Mouse (Mus musculus) embryo, embryonic 11.5 days (tissue): Measurements from ENCODE around the gene Nagpa.

Source experiments
- DNase-seq: peaks from one replicate; pipeline ENCODE4 v3.0.0-alpha.2; 2012; ENCODE audit warnings: low read depth, low spot score

Nagpa gene

DNA sequence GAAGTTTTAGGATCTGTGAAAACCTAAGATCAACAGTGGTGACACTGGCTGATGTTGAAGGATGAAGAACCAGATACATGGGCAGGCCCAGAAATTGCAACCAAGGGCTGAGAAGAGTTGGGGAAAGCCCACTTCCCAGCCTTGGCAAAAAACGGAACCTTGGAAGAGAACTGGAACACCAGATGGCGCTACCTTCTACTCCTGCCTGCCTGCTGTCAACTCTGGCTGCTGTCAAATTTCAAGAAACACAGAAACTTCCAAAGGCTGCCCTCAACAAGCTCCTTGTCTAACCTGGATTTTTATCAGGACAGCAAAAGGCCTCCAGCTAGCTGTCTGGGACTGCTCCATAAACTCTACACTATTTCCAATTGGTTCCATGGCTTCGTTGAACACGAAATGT is 1.1 kb downstream of the Nagpa start:
- DNase-seq, result peak; percentile 17

DNA sequence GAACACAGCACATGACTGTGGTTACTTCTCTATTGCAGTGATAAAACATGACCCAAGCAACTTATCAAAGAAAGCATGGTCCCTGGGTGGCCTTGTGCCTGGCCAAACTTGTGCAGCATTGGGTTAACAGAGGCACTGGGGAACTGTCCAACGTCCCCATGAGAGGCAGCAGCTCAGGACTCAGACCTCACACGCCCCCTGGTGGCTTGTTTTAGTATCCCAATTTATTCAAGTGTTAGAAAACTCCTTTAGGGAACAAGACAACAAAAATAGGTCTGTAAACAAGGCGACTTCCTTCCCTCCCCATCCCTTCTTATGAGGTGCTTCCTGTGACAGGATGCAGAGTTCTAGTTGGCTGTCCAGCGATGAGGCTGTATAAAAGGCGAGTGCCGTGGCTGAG is 8.7 kb downstream of the Nagpa start:
- peak; percentile 48 for DNase-seq

DNA sequence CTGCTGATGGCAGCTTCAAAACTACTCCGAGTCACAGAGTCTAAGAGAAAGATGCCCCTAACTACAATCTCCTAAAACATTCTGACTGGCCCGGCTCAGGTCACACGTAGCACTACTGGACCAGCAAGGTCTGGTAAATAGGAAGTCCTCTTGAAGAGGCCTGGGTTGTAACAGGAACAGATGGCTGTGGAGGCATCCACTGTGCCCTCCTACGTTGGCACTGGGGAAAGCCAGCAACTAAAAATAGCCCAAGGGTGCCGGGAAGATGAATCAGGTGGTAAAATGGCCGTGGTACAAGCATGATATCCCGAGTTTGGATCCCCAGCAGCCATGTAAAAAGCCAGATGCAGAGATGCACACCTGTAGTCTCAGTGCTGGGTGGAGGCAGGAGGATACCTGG is 17.6 kb downstream of the Nagpa start:
- no peak for DNase-seq

DNA sequence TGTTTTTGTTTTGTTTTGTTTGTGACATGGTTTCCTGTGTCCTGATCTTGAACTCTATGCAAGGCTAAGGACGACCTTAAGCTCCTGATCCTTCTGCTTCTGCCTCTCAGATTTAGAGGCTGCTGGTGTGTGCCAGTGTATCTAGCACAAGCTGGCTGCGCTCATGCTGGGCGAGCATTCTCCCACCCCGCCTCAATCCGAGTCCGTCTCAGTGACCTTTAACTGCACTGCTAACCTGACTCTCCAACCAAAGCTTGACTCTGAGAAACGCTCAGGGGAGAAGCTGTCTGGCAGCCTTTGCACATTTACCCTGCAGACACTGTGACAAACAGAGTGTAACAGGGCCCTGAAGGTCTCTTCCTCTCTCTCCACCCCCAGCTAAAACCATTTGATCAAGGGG is 18.1 kb downstream of the Nagpa start:
- no peak for DNase-seq

DNA sequence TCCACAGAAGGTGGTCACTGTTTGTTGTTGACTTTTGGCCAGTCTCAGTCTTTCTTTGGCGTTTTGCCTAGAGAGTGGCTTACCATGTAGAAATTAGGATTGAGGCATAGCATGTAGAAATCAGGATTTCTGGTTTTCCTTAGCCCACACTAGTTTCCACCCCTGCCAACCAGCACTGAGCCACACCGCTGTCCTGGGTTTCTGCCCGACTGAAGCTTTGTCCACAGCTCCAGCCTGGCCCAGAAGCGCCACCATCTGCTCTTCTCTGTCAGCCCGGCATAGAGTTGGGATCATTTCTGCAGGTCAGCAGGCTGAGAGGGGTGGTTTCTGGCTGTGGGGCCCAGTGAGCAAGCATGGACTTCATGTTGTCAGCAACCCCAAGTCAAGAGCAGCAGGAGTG is 18.9 kb downstream of the Nagpa start:
- no peak for DNase-seq

DNA sequence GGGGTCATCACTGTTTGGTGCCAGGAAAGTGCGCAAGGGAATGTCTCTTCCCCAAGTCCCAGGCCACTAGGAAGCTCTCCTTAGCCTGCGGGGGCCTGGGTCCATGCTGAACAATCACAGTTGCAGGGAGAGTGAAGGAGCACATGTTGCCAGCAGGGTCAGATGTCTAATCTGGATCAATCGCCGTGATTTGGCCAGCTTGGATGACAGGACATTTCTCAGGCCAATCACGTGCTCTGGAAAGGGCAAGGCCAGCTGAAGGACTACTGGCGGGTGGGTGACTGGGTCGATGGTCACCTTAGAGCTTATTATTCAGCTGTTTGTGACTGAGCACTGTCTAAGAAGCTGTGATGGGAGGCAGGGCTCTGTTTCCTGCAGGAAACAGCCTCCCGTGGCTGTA is 19.7 kb downstream of the Nagpa start:
- no peak for DNase-seq

DNA sequence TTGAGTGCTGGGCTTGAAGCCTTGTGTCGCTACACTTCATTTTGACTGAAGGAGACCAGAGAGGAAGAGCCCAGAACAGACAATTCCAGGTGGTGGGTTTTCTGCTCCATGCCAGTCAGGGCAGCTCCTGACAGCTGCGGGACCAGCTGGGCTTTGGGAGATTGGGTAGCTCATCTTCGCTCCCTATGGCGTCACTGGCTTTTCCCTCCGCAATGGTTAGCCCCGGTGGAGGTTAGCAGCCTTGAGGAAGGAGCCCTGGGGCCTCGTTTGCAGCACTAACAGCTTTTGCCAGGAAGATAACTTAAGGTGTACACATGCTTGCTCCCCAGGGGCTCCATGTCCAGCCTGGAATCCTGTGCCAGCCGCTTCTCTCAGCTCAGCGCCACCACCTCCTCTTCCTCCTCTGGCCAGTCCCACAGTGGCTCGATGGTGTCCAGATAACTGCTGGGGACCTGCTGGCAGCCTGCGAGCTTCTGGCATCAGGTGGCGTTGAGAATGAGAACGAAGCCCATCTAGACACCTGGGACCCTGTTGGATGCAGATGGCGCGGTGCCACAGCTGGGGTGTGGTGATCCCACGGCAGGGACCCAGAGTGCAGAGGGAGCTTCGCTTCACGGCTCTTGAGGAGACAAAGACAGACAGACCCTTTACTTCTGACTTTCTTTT is 20.4 kb downstream of the Nagpa start:
- DNase-seq, result no peak

DNA sequence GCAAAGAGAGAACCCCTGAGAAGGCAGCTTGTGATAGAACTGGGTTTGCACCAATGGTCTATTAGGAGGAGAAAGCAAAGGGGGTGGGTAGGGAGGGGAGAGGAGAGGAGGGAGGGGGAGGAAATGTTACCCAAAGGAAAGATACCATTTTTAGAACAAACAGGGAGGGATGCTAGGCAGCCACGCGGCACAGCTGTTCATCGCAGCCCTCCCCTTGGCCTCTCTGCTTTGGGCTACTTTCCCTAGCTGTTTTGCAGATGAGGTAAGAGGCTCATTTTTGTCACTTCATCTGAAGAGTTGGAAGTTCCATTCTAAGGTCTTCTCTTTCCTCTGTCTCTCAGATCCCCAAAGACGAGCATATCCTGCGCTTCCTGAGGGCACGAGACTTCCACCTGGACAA is 31.2 kb downstream of the Nagpa start:
- DNase-seq, result no peak

DNA sequence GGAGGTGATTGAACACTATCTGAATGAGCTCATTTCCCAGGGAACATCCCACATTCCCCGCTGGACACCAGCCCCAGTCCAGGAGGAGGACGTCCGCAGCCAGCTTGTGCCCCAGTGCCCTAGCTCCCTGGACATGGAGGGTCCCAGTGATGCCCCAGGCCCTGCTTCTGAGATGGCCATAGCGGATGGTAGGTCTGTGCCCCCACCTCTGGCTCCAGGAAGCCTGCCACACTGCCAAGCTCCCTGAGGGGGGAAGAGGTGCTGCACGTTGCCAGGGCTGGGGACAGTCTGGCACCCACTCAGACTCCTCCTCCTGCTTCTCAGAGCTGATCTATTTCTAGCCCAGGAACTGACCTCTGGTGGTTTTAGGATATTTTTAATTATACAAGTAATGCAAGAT is 35.0 kb downstream of the Nagpa start:
- DNase-seq, result no peak

DNA sequence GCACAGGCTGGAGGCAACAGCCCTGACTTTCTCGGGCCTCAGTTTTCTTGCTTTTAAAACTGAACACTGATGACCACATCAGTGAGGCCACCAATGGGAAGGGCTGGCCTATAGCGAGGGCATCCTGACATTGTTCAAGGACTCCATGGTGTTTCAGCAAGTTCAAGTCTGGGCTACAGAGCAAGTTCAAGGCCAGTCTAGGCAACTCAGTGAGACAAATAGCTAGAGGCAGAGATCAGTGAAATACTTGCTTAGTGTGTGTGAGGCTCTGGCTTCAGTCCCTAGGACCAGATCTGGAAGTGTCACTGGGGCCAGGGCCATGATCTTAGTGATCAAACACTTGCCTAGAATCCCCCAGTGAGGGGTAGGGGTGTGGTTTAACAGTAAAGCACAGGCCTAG is 35.8 kb downstream of the Nagpa start:
- DNase-seq, result no peak

DNA sequence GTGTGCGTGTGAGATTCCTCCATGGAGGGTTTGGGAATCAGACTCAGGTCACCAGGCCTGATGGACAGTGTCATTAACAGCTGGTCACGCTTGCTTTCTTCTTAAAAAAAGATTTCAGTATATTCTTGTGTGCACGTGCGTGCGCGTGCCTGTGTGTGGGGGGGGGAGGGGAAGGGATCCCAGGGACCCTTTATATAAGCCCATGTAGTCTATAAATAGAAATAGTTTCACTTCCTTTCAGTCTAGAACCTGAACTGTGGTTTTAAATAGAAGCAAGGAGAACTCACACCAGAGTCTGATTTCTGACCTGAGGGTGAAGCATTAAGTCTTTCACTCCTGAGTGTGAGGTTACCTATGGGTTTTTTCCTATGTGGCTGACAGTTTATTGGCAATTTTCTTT is 39.5 kb downstream of the Nagpa start:
- DNase-seq, result no peak

DNA sequence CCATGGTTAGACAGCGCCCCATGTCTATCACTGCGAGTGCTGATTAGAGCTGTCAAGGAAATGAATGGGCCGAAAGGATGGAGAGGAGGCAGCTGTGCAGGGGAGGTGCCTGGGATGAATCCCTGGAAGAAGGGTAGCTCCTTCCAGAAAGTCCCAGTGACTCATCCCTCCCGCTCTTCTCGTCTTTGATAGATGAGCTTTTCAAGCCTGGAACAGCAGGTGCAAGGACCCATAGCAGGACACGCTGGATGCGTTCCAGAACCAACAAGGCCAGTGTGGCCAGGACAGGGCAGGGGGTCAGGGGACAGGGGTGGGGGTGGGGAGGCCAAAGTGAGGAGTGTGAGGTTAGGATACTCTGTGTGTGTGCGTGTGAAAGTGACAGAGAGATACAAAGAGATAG is 44.6 kb downstream of the Nagpa start:
- no peak for DNase-seq

DNA sequence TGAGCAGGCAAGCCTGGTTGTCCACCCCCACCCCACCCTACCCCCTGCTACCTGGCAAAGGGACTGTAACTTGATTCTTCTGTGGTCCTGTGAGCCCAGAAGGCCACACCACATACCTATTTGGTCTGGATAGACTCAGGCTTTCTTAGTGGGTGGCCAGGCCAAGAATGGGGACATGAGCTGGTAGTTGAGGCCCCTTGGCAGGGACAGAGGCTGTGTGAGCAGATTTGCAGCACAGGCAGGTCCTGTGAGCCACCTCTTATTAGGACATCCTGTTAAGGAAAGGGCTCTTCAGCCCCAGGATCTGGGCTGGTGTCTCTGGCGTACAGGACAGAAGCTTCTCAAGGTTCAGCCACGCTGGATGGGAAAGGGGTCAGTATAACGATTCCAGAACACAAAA is 46.7 kb downstream of the Nagpa start:
- no peak for DNase-seq

DNA sequence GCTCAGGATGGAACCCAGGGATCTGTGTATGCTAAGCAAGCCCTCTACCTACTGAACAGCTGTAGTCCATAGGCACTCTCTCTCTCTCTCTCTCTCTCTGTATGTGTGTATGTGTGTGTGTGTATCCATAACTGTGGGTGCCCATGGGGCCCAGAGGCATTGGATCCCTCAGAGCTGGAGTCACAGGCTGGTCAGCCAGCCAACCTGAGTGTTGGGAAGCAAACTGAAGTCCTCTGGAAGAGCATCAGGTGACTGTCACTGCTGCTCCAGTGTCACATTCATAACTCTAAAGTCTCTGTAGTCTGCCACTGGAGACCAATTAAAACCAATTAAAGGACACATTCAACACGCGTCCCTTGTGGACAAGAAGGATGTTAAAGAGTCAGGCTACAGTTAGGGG is 47.3 kb downstream of the Nagpa start:
- no peak for DNase-seq

DNA sequence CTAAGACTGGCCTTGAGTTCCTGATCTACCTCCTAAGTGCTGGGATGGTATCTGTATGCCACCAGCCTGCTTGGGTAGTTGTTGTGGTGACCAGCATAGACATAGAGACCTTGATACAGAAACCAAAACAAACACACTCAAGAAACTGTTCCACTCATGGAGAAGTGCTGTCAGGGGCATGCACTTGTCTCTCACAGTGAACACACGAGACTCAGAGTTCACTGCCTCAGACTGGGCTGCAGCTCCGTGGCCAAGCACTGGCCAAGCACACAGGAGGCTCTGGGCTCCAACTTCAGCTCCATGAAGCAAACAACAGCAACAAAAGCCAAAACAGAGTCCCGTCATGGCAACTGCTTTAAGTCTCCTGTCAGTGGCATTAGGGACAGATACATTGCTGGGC is 48.8 kb downstream of the Nagpa start:
- DNase-seq, result no peak

DNA sequence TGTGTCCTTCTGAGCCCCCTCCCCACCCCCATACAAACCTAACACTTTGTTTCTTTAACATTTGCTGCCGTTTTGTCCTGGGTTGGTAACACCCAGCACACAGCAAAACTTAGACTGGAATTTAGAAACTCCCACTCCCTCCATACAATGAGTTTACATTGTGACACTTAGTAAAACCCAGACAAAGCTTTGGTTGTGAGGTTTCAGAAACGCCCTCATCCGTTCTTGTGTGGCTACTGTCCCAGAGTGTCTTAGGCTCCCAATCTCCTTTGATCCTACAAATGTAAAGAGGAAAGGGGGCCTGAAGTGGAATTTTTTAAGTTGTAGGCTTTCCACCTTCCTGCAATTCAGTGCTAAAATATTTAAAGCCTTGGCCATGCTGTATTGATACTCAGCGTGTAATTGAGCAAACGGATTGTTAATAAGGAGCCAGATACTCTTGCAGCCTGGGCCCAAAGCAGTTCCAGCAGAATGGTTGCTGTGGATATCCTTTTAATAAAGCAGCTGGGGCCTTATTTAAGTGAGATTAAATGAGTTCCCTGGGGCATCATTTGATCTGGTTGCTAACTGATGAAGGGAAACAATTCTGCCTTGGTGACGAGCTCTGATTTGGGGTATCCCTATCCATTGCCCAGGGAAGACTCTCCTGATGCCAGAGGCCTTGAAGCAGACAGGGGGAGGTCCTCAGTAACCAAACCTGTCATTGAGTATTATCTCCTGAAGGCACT is 50.3 kb downstream of the Nagpa start:
- no peak for DNase-seq

DNA sequence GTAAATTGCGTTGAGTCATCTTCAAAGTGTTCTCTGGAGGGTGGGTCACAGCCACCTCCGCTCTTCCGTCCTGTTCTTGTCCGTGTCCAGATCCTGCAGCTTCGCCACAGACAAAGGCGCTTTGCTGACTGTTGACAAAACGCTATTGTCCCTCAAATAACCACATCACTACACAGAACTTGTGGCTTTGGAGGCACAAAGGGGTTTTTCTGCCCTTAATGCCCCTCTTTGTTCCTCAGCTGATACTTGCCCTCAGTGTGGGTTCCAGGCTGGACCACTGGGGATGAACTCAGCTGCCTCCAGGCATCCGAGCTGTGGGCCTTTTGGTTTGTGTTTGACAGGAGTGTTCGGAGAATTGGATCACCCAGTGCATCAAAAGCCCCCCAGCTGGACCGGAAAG is 53.3 kb downstream of the Nagpa start:
- no peak for DNase-seq

DNA sequence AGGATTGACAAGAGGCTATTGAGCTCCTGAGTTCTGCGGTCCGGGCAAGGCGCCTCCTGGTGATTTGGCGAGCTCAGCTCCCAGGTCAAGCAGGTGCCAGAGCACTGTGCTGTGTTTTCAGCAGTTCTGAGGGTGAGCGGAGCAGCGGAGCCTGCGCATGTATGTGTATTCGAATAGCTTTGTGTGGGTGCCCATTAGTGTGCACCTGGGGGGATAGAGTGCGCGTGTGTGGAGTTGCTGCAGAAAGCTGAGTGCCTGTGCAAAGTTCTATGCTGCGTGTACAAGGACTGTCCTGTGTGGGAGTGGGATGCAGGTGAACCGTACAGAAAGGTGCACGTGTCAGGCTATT is 56.8 kb downstream of the Nagpa start, which contains the start of gene Sec14l5:
Gene Sec14l5, plus strand, starts transcription at position 73 of the 349 bp plus-strand sequence.
- no peak for DNase-seq

DNA sequence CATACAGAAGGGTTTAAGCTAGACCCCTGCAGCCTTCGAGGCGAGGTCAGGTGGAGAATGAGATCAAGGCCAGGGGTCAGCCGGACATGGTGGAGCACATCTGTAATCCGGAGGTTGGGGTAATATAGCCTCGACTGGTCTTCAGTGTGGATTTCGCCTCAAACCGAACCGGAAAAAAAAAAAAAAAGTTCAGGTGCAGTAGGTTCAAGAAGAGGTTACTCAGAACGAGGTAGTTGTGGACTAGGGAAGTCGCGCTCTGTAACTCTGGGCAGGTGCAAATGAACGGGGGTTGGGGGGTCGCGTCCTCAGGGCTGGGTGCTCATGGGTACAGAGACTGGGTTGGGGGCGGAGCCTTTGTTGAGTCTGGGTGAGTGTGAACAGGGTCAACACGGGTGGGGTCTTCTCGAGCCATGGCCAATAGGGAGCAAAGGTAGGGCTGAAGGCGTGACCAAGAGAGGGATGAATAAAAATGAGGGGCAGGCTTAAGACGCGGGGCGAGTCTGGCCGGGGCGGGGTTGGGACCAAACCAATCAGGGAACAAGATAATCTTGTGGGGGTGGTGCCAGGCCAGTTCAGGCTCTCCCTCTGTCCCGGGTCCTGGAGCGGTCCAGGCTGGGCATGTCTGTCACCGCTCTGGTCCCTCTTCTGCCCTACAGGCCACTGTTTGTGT is 57.3 kb downstream of the Nagpa start:
- peak; percentile 69 for DNase-seq

DNA sequence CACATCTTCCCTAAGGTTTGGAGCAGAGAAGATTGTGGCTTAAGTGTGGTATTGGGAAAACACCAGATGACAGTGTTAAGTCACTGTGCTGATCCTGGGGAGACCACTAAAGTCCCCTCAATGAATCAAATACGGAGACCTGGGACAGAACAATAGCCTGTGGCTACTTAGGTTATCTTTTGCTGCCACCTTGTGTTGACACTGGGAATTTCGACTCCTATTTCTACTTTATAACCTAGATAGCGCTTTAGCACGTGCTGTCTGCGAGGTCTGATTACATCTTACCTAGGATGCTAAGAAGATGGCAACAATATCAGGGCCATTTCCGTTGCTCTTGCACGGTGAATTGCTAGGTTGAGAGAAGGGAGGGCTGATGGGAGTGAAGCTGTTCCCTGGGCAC is 58.2 kb downstream of the Nagpa start:
- peak; percentile 76 for DNase-seq
